ENCODE assay signal across 19 mouse cellular contexts in genomic region chr4:102539598-102540180, GRCm38 (mm10).
DNase-seq lines count a peak whose midpoint lies in the region; ATAC-seq lines count a peak whose summit lies in the region.
"Had no signal": no experiment of that assay in that cellular context is flagged by ENCODE, and none has a peak within 500 bp of the region (broad histone marks: within the 10 kb centered on the region; RNA-seq: fewer than 3 reads in every experiment).

No protein-coding gene starts in this region.

- H3K27ac ChIP-seq in heart, embryonic 12.5 days (ENCODE audit: poor library complexity, severe bottlenecking): no peak overlapping the region
- H3K27ac ChIP-seq in heart, embryonic 16.5 days (ENCODE audit: low read length): peak overlapping the region; percentile 59; the same call in 1 of the 2 replicates
- H3K27ac ChIP-seq: embryonic facial prominence, embryonic 15.5 days; forebrain, embryonic 15.5 days; hindbrain, embryonic 13.5 days; hindbrain, postnatal 0 days; intestine, embryonic 15.5 days had no signal

- H3K4me3 ChIP-seq in heart, embryonic 12.5 days: no peak overlapping the region
- no peak overlapping the region for H3K4me3 ChIP-seq in heart, embryonic 16.5 days (ENCODE audit: low read length)
- H3K4me3 ChIP-seq: embryonic facial prominence, embryonic 15.5 days; erythroblast, embryonic 14.5 days; forebrain, embryonic 15.5 days; hindbrain, embryonic 13.5 days; intestine, embryonic 15.5 days had no signal

- H3K36me3 ChIP-seq in heart, embryonic 12.5 days: no peaks in the 10 kb centered on the region
- no peaks in the 10 kb centered on the region; the same call in 1 of the 2 replicates for H3K36me3 ChIP-seq in heart, embryonic 16.5 days (ENCODE audit: control insufficient read depth, insufficient read depth)
- H3K36me3 ChIP-seq: embryonic facial prominence, embryonic 15.5 days; forebrain, embryonic 15.5 days; hindbrain, embryonic 13.5 days; intestine, embryonic 15.5 days had no signal

- H3K9ac ChIP-seq in heart, embryonic 12.5 days: no peak overlapping the region
- H3K9ac ChIP-seq in heart, embryonic 16.5 days (ENCODE audit: low read length): no peak overlapping the region
- H3K9ac ChIP-seq: embryonic facial prominence, embryonic 15.5 days; forebrain, embryonic 15.5 days; hindbrain, embryonic 13.5 days; intestine, embryonic 15.5 days had no signal

- DNase-seq in heart, adult 11 months: peak; percentile 60
- DNase-seq in heart, adult 9 months (ENCODE audit: low spot score in 2 of 2): no peak
- DNase-seq in fibroblast of lung, adult 2 months (ENCODE audit: low read depth): peak; percentile 28
- DNase-seq in layer of hippocampus, adult 8-10 months (ENCODE audit: low spot score in 2 of 2): no peak
- DNase-seq: adrenal gland, adult 8-10 months; adrenal gland, postnatal 36 days; cerebellum, adult 2 months; cerebellum, postnatal 10 days; embryo, embryonic 11 days; kidney, adult 18-20 months had no signal

- 64% methylated on average over 5 of the region's 5 CpGs for WGBS in heart, embryonic 12.5 days
- 73% methylated on average over 5 of the region's 5 CpGs for WGBS in heart, embryonic 16.5 days

- no peak for ATAC-seq in heart, embryonic 12.5 days (ENCODE audit: insufficient number of reproducible peaks, low FRiP score)
- no peak for ATAC-seq in heart, embryonic 16.5 days (replicated peaks; ENCODE audit: extremely low read depth, insufficient read depth, low FRiP score)
- ATAC-seq: forebrain, embryonic 15.5 days; hindbrain, postnatal 0 days; intestine, embryonic 15.5 days had no signal

- H3K4me2 ChIP-seq in heart, embryonic 12.5 days: no peak overlapping the region
- H3K4me2 ChIP-seq in heart, embryonic 16.5 days (ENCODE audit: low read depth, low read length): 0 out of 2 replicates have a peak overlapping the region, but pooled peaks have one; percentile 15
- H3K4me2 ChIP-seq: embryonic facial prominence, embryonic 15.5 days; forebrain, embryonic 15.5 days; heart, embryonic 11.5 days; hindbrain, embryonic 13.5 days; intestine, embryonic 15.5 days had no signal

- no peaks in the 10 kb centered on the region for H3K9me3 ChIP-seq in heart, embryonic 12.5 days (replicated peaks)
- H3K9me3 ChIP-seq in heart, embryonic 16.5 days (replicated peaks; ENCODE audit: control insufficient read depth, low read length): no peaks in the 10 kb centered on the region
- H3K9me3 ChIP-seq: embryonic facial prominence, embryonic 15.5 days; forebrain, embryonic 15.5 days; hindbrain, embryonic 13.5 days; intestine, embryonic 15.5 days had no signal

- peaks cover 9% of the 10 kb centered on the region for H3K4me1 ChIP-seq in heart, embryonic 12.5 days (replicated peaks)
- 0 out of 2 replicates have a peak, but pooled peaks cover 4% of the 10 kb centered on the region for H3K4me1 ChIP-seq in heart, embryonic 16.5 days (ENCODE audit: control insufficient read depth, insufficient read depth, low read length)
- H3K4me1 ChIP-seq: embryonic facial prominence, embryonic 15.5 days; forebrain, embryonic 15.5 days; hindbrain, embryonic 13.5 days; intestine, embryonic 15.5 days had no signal

- no peaks in the 10 kb centered on the region for H3K27me3 ChIP-seq in heart, embryonic 12.5 days (replicated peaks)
- H3K27me3 ChIP-seq in heart, embryonic 16.5 days (ENCODE audit: control insufficient read depth, insufficient read depth, low read length): no peaks in the 10 kb centered on the region
- H3K27me3 ChIP-seq: embryonic facial prominence, embryonic 15.5 days; forebrain, embryonic 15.5 days; hindbrain, embryonic 13.5 days; intestine, embryonic 15.5 days had no signal

Comparison
In these comparisons a context has a peak if more than half of its experiments do, and no peak if none do; other contexts are left out.
1. DNase-seq: peak in heart, adult 11 months (single experiment) and fibroblast of lung, adult 2 months (single experiment); none in heart, adult 9 months (0 of 2) and layer of hippocampus, adult 8-10 months (0 of 2).